Mouse (Mus musculus) bone marrow, adult 2 months (tissue): Measurements from ENCODE around the gene Cep72.

Experiments used
- CTCF ChIP-seq: fragments of 200-500 bp; IDR thresholded peaks from 2 replicates; pipeline ENCODE4 v1.5.1; 2011; ENCODE audit warnings: low read length, control low read depth; ENCODE audit not compliant: control insufficient read depth, insufficient read depth
- POLR2A ChIP-seq: fragments of 200-500 bp; IDR thresholded peaks from 2 replicates; pipeline ENCODE4 v1.6.1; 2011; ENCODE audit warnings: low read depth, mild to moderate bottlenecking, control low read depth, low read length, borderline replicate concordance; ENCODE audit not compliant: control insufficient read depth

DNA sequence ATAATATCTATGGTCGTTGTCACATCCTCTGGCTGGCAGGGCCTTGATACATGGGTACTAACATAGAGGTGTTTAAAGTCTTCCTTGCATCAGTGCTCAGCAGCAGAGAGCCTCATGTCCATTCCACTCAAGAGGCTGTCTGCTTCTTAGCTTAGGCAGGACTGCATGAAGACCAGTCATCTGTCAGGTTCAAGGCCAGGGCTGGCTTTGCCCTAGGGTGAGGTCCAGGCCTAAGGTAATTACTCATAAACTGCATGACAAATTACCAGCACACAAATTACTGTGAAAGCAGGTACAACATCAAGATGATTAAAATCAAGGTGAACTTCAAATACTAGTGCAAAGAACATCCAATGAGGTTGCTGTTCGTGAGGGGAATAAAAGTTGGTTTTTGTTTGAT is 26.3 kb downstream of the Cep72 start:
- TF ChIP-seq CTCF (no peak), POLR2A (no peak)
